Mouse (Mus musculus): Measurements from ENCODE around the gene Mylk2.

DNA sequence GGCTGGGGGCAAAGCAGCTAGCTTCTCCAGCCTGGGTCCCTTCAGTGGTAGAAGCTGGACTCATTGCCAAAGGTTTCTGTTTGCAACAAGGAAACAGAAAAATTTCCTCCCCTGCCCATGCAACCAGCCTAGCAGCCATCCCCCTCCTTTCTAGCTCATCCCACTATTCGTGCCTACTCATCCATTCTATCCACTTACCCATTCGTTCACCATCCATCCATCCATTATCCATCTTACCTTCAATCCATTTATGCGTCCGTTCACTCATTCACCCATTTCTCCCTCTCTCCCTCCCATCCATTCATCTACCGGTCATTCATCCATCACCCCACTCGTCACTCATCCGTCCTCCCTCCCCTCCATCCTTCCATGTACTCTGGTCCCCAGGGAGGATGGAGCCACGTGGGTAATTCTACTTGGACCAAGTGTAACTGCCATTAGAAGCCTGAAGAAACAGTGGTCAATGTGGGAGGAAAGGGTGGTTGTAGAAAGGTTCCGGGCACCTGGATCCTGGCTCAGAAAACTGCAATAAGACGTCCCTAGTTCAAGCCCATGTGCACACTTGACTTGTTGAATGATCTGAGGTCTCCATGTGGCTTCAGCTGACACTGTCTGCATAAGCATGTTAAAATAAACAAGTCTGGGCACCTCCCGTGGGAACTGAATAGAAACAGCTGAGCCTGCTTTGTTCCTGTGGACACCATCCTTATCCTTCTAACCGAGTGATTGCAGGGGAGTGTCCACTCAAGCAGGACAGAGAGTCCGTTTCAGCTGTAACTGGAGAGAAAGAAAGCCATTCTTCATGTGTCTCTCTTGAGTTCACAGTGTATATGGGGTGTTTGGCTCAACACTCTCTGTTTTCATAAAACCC is 40.9 kb downstream of the Mylk2 start:
- TF ChIP-seq CTCF (IDR thresholded peaks at IDR 0.05; ENCODE audit: borderline replicate concordance, control insufficient read depth, extremely low read depth, insufficient read depth, low read length, poor library complexity) (no peak), POLR2A (IDR thresholded peaks at IDR 0.05; ENCODE audit: control insufficient read depth, extremely low read depth, insufficient read depth, low read length, poor library complexity) (no peak)

Data from thymus, adult 2 months (tissue).